Mouse (Mus musculus) gastrocnemius, adult 2 months (tissue): Measurements from ENCODE around the gene Dcp1b. TPM values are rescaled to one million over a fixed set of nuclear protein-coding genes. Genes with fewer than 3 reads are reported as not detected.

ENCODE experiments used
- DNase-seq: peaks from one replicate; pipeline ENCODE4 v3.0.0; 2022
- H3K27ac ChIP-seq: fragments of 200-600 bp; 2 replicates; pipeline ENCODE4 v1.8.1; 2022; ENCODE audit warnings: mild to moderate bottlenecking
- H3K4me3 ChIP-seq: fragments of 200-600 bp; 2 replicates; pipeline ENCODE4 v1.8.1; 2022; ENCODE audit warnings: mild to moderate bottlenecking, moderate library complexity
- CTCF ChIP-seq: fragments of 200-600 bp; IDR thresholded peaks from 2 replicates; pipeline ENCODE4 v1.8.1; 2022; ENCODE audit warnings: antibody characterized with exemption, mild to moderate bottlenecking, moderate library complexity
- intact Hi-C: fragments of 180-260 bp; cut with DNase I; formaldehyde crosslinking; loops from one replicate; pipeline ENCODE4 v1.15.1; 2025
- total RNA-seq, 2 experiments: library from RNA; stranded (reverse); gene quantifications; 2 replicates each; pipeline ENCODE4 v1.2.3; 2021

Dcp1b gene
- total RNA-seq, 2 experiments from 2014 or later: 4.3 to 4.8 TPM

DNA sequence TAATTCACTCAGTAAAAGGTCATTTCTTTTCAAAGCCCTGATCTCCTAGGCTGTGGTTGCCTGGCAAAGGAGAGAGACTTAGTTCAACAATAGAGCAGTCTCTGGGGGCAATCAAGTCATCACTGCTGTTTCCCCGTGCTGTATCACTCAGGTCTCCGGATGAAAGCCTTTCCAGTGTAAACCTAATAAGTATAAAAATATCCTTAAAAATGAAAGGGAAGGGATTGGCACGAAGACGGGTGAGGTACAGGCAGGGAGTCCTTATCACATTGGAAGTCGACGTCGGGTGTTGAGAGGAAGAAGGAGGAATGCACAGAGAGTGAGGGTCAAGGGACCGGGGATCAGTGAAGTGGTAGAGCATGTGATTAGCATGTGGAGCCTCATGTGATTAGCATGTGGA, 2.0 kb downstream of the Dcp1b start:
- TF ChIP-seq CTCF: no peak
- intact Hi-C loops: no loop called here
- DNase-seq: no peak
- Histone ChIP-seq H3K27ac (no peak overlapping the region; the same call in 1 of the 2 replicates), H3K4me3 (no peak overlapping the region)

DNA sequence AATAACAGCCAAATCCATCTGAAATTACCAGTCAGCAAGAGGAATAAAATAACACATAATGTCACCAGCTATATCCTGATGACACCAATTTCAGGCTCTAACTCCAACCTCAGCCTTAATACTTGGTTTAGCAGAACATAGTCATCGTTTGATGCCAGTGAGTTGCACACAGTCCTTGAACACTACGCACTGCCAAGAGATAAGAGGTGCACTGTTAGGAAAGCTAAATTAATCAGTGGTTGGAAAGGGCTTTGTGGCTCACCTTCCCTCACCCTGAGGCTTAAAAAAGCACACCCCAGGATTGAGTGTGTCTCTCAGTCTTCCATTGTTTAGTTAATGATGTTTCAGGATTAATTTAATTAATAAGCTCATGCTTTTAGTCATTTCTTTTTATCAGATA, 5.1 kb downstream of the Dcp1b start:
- no peak for TF ChIP-seq CTCF
- intact Hi-C loops: no loop called here
- Histone ChIP-seq H3K4me3 (no peak overlapping the region), H3K27ac (no peak overlapping the region)
- DNase-seq: no peak

DNA sequence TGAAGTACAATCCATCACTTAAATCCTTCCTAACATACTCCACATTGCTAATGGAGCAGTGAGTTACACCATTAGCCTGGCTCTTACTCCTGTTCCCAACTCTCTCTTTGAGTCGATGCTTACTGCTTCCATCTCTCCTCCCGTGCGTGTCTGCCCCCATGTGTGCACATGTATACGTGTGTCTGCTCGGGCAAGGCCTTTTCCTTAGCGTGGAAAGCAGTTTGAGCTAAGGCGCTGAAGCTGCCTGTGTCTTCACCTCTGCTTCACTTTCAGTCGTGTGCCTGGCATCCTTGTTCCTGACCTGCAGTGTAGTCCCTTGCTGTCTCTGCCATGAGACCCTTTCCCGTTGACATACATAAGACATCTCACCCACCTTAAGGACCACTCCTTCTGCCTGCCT, 7.2 kb downstream of the Dcp1b start:
- no peak for DNase-seq
- TF ChIP-seq CTCF: no peak
- intact Hi-C loops: no loop called here
- Histone ChIP-seq H3K4me3 (no peak overlapping the region), H3K27ac (no peak overlapping the region)

DNA sequence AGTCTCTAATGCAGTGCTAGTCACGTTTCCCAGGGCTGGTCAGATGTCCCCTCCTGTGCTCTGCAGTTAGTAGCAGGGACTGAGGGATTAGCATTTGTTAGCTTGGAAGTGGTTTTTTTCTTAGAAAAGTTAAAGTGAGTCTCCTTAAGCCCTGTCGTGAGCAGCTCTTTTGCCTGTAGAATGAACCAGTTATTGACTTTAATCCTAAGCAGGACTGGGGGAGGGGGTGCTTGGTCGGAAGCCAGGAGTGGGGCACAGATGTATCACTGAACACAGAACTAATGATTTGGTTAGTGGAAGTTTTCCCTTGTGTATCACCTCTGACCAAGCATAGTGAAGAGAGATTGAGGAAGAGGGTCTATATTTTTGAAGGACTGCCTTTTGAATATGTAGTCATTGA, 8.7 kb downstream of the Dcp1b start:
- H3K27ac ChIP-seq: no peak overlapping the region
- no peak for DNase-seq
- intact Hi-C loops: no loop called here

DNA sequence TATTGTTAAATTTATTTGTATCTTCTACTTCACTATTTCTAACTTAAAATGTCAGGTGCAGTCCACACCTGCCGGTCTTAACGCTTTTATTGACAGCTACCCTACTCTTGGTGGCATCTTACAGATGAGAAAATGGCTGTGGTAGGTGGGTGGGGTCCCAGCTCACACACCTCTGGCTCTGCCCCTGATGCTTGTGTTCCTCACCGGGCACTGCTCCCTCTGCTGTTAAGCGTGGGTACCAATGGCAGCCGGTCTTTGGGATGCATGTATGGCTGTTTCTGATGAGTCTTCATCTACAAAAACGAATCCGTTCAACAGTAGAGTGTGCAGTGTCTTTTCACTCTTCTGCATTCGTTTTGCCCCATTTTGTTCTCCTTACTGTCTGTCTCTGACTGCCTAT, 11.6 kb downstream of the Dcp1b start:
- H3K27ac ChIP-seq: no peak overlapping the region
- intact Hi-C loops: no loop called here
- H3K4me3 ChIP-seq: no peak overlapping the region
- peak; percentile 31 for TF ChIP-seq CTCF
- DNase-seq: no peak

More for the DNA sequence above, 8.7 kb downstream of the Dcp1b start:
- TF ChIP-seq CTCF: no peak
- H3K4me3 ChIP-seq: no peak overlapping the region

DNA sequence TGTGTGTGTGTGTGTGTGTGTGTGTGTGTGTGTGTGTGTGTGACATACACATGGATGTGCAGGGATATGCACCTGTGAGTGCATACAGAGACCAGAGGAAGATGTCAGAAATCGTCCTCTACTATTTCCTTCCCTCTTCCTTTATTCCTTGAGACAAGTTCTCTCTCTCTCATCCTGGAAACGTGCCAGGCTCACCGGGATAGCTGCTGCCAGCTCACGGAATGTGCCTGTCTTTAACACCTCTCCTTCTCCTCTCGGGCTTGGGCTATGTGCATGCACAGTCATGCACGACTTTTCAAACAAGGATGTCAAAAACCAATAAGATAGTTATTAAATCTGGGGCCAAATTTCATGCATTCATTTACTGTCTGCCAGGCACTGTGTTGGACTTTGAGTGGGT, 12.6 kb downstream of the Dcp1b start:
- intact Hi-C loops: no loop called here
- H3K27ac ChIP-seq: no peak overlapping the region
- no peak overlapping the region for H3K4me3 ChIP-seq
- TF ChIP-seq CTCF: no peak
- no peak for DNase-seq

DNA sequence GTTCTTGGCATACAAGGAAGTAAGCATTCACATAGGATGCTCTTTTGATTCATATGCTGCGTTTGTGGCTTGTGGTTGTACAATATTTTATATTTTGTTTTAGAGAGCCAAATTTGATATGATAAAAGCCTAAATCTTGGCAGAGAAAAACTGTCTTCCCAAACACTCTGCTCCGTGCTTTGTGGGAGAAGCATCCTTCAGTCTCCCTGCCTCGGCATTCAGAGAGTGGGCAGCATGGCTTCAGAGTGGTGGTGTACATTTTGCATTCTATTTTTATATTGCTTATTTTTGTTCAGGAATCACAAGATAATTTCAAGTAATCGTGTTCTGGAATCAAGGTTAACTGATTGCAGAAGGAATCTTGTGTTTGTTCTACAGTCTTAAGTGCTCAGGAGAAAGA, 16.4 kb downstream of the Dcp1b start:
- no peak overlapping the region for H3K4me3 ChIP-seq
- TF ChIP-seq CTCF: no peak
- no peak overlapping the region for H3K27ac ChIP-seq
- no peak for DNase-seq
- intact Hi-C loops: no loop called here

DNA sequence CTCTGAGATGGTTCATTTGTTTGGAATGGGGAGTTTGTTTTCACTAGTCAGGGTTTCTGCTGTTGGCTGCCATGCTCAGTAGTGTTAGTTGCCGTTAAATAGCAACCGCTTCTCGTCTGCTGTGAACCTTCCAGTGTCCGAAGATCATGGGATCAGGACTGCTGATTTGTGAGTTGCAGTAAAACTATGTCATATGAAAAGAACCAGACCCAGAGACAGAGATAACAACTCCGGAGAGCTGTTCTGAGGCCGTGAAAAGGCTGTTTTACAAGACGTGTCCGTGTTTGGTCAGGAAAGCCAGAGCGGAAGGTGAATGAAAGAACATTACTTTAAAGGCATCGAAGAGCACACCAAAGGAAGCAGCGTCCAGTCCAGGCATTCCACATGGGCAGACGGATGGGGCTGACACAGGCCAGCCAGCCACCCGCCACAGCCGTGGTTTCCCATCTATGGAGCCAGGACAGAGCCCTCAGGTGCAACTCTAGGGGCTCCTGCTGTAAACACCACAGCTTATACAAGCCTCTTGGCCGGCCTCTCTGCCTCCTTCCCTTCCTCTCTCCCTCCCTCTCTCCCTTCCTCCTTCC, 18.6 kb downstream of the Dcp1b start:
- Histone ChIP-seq H3K27ac (no peak overlapping the region), H3K4me3 (no peak overlapping the region)
- no peak for DNase-seq
- intact Hi-C loops: no loop called here
- TF ChIP-seq CTCF: no peak

DNA sequence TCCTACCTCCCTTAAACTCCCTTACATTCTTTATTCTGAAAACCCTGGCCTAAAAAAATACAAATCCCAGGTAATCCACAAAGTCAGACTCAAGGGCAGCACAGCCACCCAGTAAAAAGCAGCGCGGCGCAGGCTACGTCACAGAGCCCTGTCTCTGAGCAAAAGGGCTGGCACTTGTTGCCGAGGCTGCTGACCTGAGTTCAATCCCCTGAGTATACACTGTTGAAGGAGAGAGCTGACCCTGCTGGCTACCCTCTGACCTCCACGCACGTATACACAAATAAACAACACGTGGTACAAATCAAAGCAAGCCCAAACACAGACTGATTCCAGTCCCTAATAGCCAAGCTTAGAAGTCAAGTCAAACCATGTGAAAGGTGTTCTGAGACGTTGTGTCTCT, 19.1 kb downstream of the Dcp1b start:
- no peak for DNase-seq
- no peak for TF ChIP-seq CTCF
- intact Hi-C loops: no loop called here
- H3K4me3 ChIP-seq: no peak overlapping the region
- no peak overlapping the region for H3K27ac ChIP-seq

DNA sequence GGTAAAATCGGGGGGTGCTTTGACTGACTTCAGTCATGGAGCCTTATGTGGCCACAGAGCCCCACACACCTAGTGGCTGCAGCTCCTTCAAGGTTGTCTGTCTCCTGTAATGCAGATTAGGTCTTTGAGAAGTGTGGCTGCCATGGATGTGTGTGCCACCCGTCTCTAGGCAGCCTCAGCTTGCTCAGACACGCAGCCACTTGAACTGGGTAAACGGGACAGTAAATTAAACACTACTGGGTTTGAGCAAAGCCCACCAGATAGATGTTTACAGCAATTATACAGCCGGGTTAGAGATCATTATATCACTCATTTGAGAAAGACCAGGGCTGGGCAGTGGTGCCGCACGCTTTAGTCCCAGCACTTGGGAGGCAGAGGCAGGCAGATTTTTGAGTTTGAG, 19.5 kb downstream of the Dcp1b start:
- no peak for DNase-seq
- H3K4me3 ChIP-seq: no peak overlapping the region
- TF ChIP-seq CTCF: no peak
- no peak overlapping the region for H3K27ac ChIP-seq
- intact Hi-C loops: no loop called here

DNA sequence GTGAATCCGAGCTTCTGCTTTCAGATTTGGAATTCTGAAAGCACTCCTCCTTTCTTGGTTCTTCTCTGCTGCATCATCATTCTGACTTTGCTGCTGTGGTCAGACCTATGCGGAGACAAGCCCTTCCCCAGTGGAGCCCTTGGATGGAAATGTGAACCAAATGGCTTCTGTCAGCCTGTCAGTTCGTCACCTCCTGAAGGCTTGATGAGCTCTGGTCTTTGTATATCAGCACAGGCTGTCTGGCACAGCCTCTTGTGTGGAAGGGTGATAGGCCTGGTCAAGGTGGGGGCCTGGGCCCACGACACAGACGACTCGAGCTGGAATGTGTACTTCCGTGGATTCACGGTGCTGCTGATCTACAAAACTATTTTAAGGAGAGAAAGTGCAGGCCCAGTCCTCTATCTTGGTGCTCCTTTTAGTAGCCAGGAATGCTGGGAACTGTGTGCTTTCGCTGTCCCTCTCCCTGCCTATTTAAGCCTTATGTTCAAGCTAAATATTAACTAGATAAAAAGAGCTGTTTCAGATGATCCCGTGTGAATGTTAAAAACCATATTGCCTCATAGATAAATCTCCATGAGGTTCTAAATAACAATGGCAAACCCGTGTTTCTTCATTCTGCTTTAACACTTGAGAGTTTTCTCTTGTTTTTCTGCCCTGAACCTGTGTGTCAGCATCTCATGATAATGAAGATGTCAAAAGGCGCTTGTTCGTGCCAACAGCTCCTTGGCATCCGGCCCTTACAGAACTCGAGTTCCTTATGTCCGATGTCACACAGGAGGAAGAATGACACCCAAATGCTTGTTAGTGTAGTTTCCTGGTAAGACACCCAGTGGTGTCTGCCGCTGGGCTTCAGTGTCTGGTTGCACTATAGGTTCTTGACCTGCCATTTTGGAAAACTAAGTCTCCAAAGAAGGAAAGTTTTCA, 21.6 kb downstream of the Dcp1b start, which contains the start of gene Cacna1c:
Gene Cacna1c (minus strand): TSS at position 37 of the 924 bp plus-strand sequence.
- intact Hi-C loops: no loop called here
- no peak for TF ChIP-seq CTCF
- no peak within 1 kb of the TSS for H3K27ac ChIP-seq
- DNase-seq: no peak
- no peak within 1 kb of the TSS for H3K4me3 ChIP-seq

DNA sequence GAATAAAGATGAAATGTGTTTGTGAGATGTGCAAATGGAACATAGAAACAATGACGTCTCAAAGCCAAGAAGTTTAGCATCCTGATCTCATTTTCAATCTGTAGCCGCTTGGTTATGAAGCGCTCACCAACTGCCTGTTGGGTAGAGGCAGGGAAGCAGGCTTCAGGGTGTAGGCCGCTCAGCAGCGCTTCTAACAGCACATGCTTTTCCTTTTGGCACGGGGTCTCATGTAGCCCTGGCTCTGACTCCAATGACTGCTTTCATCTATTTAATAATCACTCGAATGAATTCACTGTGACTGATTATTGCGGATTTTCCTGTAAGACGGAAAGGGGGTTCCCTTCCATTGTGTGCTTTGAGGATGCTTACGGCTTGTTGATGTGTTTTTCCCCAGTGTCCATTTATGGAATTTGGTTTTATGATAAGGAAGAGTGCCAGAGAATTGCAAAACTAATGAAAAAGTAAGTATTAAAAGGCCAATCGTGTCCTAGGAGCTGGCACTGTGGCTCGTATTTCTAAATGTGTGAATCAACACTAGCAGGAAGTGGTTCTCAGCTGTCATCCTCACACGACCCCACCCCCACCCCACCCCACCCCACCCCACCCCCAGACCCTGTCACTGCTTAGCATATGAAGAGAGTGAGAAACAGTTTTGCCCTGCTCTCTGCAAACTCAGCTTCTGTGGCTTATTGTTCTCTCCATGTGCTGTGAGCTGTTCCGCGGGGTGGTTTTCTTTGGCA, 23.7 kb downstream of the Dcp1b start:
- H3K4me3 ChIP-seq: no peak overlapping the region
- H3K27ac ChIP-seq: peak overlapping the region; percentile 38; the same call in 1 of the 2 replicates
- intact Hi-C loops: no loop called here
- no peak for DNase-seq
- no peak for TF ChIP-seq CTCF
